Mouse (Mus musculus): ENCODE measurements around the gene 1500009C09Rik.

GRCm38 (mm10) chr15:82274927-82275901, 23.0 kb downstream of the 1500009C09Rik start:
- TF ChIP-seq CTCF (IDR thresholded peaks at IDR 0.05; ENCODE audit: insufficient read depth, low read depth, low read length) (no peak), POLR2A (IDR thresholded peaks at IDR 0.05; ENCODE audit: insufficient read depth, low read depth, low read length) (peak; percentile 82)

All from olfactory bulb, adult 2 months (tissue).